Mouse (Mus musculus): ENCODE measurements around the gene Rad51c.

GRCm38 (mm10) chr11:87432933-87433669 is 28.3 kb upstream of the Rad51c start:
- no peak for TF ChIP-seq CTCF (IDR thresholded peaks at IDR 0.05; ENCODE audit: borderline replicate concordance, insufficient read depth, low read length)
- no peak for TF ChIP-seq POLR2A (IDR thresholded peaks at IDR 0.05; ENCODE audit: low read depth, low read length)
